Mouse (Mus musculus): ENCODE measurements around the gene Akr1c13.

The Akr1c13 gene

GRCm38 (mm10) chr13:4244861-4245559 lies 54.1 kb downstream of the Akr1c13 start:
- DNase-seq (ENCODE audit: low spot score), result no peak

DNA sequence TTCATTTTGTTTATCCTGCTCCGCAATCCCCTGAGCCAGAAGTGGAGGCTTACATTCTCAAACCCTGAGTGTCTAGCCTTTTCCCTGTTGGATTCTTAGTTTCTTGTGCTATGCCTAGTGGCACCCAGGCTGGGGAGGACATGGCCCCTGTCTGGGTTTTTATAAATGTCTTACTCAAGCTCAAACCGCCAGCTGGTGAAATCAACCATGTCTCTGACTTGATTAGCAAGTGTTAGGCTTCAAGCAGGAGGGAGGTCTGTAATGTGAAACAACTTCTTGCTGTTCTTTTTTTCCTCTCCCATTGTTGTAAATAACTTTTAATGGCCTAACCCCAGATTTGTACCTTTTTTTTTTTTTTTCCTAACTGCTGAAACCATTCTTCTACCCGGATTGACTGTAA lies 58.4 kb downstream of the Akr1c13 start:
- DNase-seq (ENCODE audit: low spot score), result no peak

All from layer of hippocampus, adult 11-12 months (tissue).